Mouse (Mus musculus): ENCODE results near the gene Itgb1bp1. TPM values are rescaled to one million over a fixed set of nuclear protein-coding genes. Genes with fewer than 3 reads are reported as not detected.
A peak's percentile ranks its signal among the peaks of the same experiment; 100 is the strongest.

Itgb1bp1 gene
- polyA plus RNA-seq, 1 experiment from 2014 or later, result 45.8 TPM

- peaks cover 49% of the 10 kb centered on the region for H3K36me3 ChIP-seq
- no peaks in the 10 kb centered on the region for H3K9me3 ChIP-seq (replicated peaks)
- H3K27me3 ChIP-seq, result no peaks in the 10 kb centered on the region
- no peak overlapping the region for H3K9ac ChIP-seq
- H3K4me2 ChIP-seq, result no peak overlapping the region
- peaks cover 23% of the 10 kb centered on the region for H3K4me1 ChIP-seq
- no peak overlapping the region for H3K4me3 ChIP-seq (replicated peaks)
- WGBS, result 85% methylated on average over 6 of the region's 6 CpGs
- no peak for ATAC-seq (replicated peaks; ENCODE audit: low FRiP score)
- no peak overlapping the region for H3K27ac ChIP-seq
Measured at GRCm38 (mm10) chr12:21289651-21290050, 3.6 kb upstream of the Itgb1bp1 start.

- peaks cover 41% of the 10 kb centered on the region for H3K36me3 ChIP-seq
- no peak overlapping the region for H3K4me2 ChIP-seq
- WGBS, result 93% methylated on average over 3 of the region's 3 CpGs
- H3K4me3 ChIP-seq (replicated peaks), result no peak overlapping the region
- no peaks in the 10 kb centered on the region for H3K9me3 ChIP-seq (replicated peaks)
- H3K27me3 ChIP-seq, result no peaks in the 10 kb centered on the region
- H3K4me1 ChIP-seq, result peaks cover 23% of the 10 kb centered on the region
- ATAC-seq (replicated peaks; ENCODE audit: low FRiP score), result no peak
- no peak overlapping the region for H3K9ac ChIP-seq
- no peak overlapping the region for H3K27ac ChIP-seq
Measured at GRCm38 (mm10) chr12:21288716-21289395, 2.8 kb upstream of the Itgb1bp1 start.

DNA sequence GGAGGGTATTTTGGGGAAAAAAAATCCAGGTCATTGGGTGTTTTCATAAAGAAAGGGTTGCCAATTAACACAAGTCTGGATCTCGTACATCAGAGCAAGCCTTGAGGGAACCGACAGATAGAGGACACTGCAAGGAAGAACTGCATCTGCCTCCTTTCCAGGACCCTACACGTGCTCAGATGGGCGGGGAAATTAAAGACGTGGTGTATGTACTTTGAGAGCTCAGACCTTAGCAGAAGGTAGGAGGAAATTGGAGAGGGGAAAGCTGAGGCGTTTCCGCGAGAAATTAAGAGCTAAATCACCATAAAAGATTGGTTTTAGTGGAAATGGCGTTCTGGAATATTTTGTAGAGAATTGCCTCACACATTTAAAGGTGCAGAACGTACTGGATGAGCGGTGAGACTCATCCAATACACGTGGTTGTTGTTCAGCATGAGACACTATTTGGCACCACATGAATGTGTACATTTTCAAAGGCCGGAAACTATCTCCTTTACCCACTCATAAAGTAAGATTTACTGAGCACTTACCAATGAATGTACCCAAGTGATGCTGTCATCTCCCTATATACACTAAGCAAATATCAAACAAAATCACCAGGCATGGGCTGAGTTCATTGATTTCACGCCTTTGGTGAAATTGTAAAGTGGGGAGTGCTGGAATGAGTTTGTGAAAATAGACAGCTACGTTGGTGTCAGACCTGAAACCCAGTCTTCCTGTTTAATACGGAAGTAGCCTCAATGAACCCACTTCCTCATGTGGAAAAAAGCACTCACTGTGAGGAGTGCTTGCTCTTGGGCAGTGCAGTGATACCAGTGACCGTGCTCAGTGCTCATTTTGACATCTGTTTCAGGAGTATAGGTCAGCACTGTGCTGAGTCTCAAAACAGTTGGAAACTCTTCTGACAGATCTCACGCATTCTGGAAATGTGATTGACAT, 897 bp upstream of the Itgb1bp1 start:
- H3K36me3 ChIP-seq, result peaks cover 22% of the 10 kb centered on the region
- no peaks in the 10 kb centered on the region for H3K9me3 ChIP-seq (replicated peaks)
- peak overlapping the region; percentile 90 for H3K9ac ChIP-seq
- peaks cover 23% of the 10 kb centered on the region for H3K4me1 ChIP-seq
- H3K27ac ChIP-seq, result peak overlapping the region; percentile 94
- H3K4me2 ChIP-seq, result peak overlapping the region; percentile 86
- no peak for ATAC-seq (replicated peaks; ENCODE audit: low FRiP score)
- H3K27me3 ChIP-seq, result no peaks in the 10 kb centered on the region
- 30% methylated on average over 18 of the region's 18 CpGs for WGBS
- peak overlapping the region; percentile 91 for H3K4me3 ChIP-seq (replicated peaks)

DNA sequence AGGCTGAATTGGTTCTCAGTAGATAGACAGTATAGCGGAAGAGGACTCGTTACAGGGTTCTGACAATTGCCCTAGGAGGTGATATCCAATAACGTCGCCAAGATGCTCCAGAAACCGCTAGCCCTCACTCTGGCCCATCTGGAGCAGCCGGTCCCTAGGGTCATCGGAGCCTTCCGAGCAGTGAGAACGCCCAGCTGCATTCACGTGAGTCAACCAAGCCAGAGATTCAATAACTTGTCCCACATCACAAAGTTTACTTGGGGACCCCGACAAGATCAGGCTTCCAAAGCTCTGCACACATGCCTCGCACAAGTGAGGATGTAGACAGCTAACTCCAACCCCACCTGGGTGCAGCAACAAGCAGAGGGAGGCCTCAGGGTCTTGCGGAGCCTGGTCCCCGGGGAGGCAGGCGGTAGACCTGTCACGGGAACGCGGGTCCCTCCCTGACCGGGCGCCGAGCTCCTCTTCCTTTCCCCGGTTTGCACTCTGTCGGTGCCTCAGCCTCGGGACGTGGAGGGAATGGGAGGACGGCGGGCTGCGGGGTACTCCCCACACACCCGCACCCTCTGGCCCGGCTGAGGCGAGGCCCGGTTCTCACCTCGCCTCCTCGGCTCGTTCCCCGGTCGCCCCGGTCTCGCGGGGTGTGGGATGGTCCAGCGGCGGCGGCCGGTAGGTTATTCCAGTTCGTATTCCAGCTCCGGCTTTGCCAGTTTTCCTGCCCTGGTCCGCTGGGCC, 409 bp downstream of the Itgb1bp1 start:
- Histone ChIP-seq H3K4me1 (peaks cover 23% of the 10 kb centered on the region), H3K36me3 (peaks cover 9% of the 10 kb centered on the region), H3K27ac (peak overlapping the region; percentile 76), H3K27me3 (no peaks in the 10 kb centered on the region), H3K4me3 (replicated peaks) (peak overlapping the region; percentile 91), H3K9me3 (replicated peaks) (no peaks in the 10 kb centered on the region), H3K4me2 (peak overlapping the region; percentile 86), H3K9ac (peak overlapping the region; percentile 90)
- ATAC-seq (replicated peaks; ENCODE audit: low FRiP score), result peak; percentile 88
- under 1% methylated on average over 47 of the region's 47 CpGs for WGBS

DNA sequence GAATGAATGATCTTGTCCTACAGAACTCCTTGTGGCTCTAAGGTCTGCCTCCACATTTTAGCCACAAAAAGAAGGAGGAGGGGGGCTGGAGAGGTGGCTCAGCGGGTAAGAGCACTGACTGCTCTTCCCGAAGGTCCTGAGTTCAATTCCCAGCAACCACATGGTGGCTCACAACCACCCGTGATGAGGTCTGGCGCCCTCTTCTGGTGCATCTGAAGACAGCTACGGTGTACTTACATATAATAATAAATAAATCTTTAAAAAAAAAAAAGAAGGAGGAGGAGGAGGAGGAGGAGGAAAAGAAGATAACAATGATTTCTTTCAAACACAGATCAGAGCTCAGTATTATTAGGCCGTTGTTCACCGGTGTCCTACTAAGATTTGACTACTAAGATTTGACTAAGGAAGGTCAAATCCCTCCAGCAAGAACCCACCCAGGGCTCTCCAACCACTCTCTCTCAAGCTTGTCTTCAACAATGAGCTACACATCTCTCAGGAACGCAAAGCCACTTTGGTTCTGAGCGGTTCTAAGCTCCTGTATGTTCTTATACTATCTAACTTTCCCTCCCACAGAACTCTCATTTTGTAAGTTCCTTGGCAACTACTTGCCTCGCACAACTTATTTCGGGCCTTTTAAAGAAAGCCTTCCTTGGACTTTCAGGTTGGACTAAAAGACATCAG, 1.2 kb downstream of the Itgb1bp1 start, which contains the start of gene Cpsf3:
Cpsf3 (plus strand) TSS at position 631 of the 681 bp plus-strand sequence.
- peak within 1 kb of the TSS; percentile 90 for H3K9ac ChIP-seq
- H3K9me3 ChIP-seq (replicated peaks), result no peaks in the 10 kb centered on the region
- ATAC-seq (replicated peaks; ENCODE audit: low FRiP score), result no peak
- H3K4me1 ChIP-seq, result peaks cover 23% of the 10 kb centered on the region
- peaks cover 1% of the 10 kb centered on the region; the same call in 1 of the 2 replicates for H3K36me3 ChIP-seq
- 48% methylated on average over 11 of the region's 11 CpGs for WGBS
- H3K4me2 ChIP-seq, result peak within 1 kb of the TSS; percentile 86
- H3K4me3 ChIP-seq (replicated peaks), result peak within 1 kb of the TSS; percentile 91
- no peaks in the 10 kb centered on the region for H3K27me3 ChIP-seq
- peak within 1 kb of the TSS; percentile 94 for H3K27ac ChIP-seq

DNA sequence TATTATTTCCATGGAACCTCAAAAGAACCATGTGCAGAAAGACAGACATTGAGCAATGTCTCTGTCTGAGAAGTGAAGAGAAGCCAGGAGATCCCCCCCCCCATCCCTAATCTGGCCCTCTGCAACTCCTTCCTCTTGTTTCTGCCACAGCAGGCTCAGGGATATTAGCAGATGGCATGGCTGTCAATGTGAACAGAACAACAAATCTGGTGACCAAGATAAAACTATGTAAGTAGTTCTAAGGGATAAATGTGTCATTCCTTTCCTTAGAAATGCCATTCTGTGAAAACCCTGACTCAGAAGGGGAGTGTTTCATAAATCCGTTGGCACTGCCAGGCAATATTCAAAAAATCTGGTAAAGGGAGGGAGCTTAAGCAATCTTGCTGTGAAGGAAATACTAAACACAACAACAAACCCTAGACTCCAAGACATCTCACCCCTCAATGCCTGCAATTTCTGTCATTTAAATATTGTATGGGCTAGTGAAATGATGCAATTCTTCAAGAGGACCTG, 8.7 kb downstream of the Itgb1bp1 start:
- no peak for ATAC-seq (replicated peaks; ENCODE audit: low FRiP score)
- Histone ChIP-seq H3K4me3 (replicated peaks) (no peak overlapping the region), H3K27ac (no peak overlapping the region), H3K4me1 (no peaks in the 10 kb centered on the region), H3K4me2 (no peak overlapping the region), H3K9me3 (replicated peaks) (no peaks in the 10 kb centered on the region), H3K9ac (no peak overlapping the region), H3K36me3 (peaks cover 29% of the 10 kb centered on the region; the same call in 1 of the 2 replicates), H3K27me3 (no peaks in the 10 kb centered on the region)
- 81% methylated on average over 1 of the region's 1 CpGs for WGBS

DNA sequence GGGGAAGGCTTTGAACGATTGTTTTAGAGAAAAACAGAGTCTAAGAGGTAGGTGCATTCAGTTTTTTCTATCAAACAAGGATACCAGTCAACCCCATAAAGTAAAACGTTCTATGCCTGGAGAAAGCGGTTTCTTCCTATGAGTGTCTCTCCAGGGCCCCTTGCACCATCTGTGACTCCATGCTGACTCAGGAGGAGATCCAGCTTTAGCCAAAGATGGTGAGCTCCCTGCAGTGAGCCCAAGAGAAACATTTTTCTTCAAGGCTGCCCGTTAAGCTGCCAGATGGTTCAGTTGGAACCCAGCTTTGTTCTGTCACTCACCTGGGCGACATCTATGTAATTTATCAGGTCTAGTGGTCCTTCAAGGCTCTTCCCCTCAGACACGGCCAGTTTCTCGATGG, 11.6 kb downstream of the Itgb1bp1 start:
- H3K9ac ChIP-seq, result no peak overlapping the region
- H3K27me3 ChIP-seq, result no peaks in the 10 kb centered on the region
- H3K36me3 ChIP-seq, result peaks cover 59% of the 10 kb centered on the region
- H3K4me3 ChIP-seq (replicated peaks), result no peak overlapping the region
- no peaks in the 10 kb centered on the region for H3K4me1 ChIP-seq
- H3K9me3 ChIP-seq (replicated peaks), result no peaks in the 10 kb centered on the region
- H3K4me2 ChIP-seq, result no peak overlapping the region
- 77% methylated on average over 7 of the region's 7 CpGs for WGBS
- H3K27ac ChIP-seq, result no peak overlapping the region
- no peak for ATAC-seq (replicated peaks; ENCODE audit: low FRiP score)

DNA sequence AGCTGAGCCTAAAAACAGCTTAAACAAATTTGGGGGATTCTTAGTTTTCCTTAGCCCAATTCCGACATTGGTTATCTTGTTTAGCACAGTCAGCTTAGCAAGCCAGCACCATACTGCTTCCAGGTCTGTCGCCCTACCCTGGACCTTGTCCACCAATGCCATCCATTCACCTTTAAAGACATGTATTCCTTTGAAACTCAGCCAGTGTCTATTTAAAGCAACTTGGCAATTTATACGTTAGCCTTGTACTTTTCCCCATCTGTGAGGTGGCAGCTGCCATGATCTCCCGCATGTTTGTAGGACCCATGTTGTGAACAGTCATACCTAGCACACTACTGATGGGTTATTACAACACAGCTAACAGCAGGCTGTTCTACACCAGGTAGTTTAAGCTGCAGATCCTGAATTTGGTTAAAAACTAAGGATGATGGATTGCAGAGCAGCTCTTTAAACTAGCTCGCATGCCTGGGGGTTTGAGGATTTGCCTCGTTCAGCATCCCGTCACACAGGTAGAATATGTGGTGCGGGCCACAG, 17.9 kb downstream of the Itgb1bp1 start:
- WGBS, result 93% methylated on average over 8 of the region's 8 CpGs
- Histone ChIP-seq H3K4me2 (no peak overlapping the region), H3K4me1 (0 out of 2 replicates have a peak, but pooled peaks cover 2% of the 10 kb centered on the region), H3K9ac (no peak overlapping the region), H3K27ac (no peak overlapping the region), H3K4me3 (replicated peaks) (no peak overlapping the region), H3K36me3 (peaks cover 96% of the 10 kb centered on the region), H3K9me3 (replicated peaks) (no peaks in the 10 kb centered on the region), H3K27me3 (no peaks in the 10 kb centered on the region)
- ATAC-seq (replicated peaks; ENCODE audit: low FRiP score), result no peak

GRCm38 (mm10) chr12:21266784-21267098, 19.3 kb downstream of the Itgb1bp1 start:
- 0 out of 2 replicates have a peak, but pooled peaks have one; percentile 22 for ATAC-seq (replicated peaks; ENCODE audit: low FRiP score)
- Histone ChIP-seq H3K27me3 (no peaks in the 10 kb centered on the region), H3K36me3 (peaks cover 93% of the 10 kb centered on the region), H3K4me2 (no peak overlapping the region), H3K9ac (no peak overlapping the region), H3K4me1 (0 out of 2 replicates have a peak, but pooled peaks cover 2% of the 10 kb centered on the region), H3K27ac (no peak overlapping the region), H3K9me3 (replicated peaks) (no peaks in the 10 kb centered on the region), H3K4me3 (replicated peaks) (no peak overlapping the region)
- WGBS, result 78% methylated on average over 2 of the region's 2 CpGs

DNA sequence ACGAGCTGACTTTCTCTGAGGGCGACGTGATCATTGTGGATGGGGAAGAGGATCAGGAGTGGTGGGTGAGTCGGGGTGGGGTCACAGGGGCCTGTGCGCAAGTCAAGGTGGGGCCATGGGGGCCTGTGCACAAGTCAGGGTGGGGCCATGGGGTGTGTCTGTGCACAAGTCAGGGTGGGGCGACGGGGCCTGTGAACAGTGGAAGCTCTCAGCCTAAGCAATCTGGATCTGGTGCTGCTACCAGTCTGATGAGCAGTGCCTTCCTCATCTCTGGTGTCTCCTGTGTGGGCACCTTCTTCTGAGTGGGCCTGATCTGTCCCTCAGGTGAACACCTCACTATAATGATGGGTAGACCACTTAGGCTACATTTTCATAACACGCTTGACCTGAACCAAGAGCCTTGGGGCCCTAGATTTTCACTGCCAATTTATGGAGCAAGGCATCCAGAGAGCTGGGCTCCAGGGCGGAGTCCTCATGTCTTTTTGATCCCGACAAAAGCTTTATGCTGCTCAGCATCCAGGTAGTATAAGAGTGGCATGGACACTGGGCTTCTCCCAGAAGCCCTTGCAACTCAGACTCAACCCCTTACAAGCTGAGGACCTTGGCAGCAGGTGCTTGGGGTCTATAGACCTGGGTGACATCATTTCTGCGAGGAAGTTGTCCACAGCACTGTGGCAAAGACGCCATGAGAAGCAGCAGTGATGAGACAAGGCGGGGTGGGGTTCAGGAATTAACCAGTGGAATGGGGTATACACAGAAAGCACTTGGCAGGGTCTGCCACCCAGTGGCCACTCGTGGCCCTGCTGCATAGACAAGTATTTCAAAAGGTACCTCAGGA, 19.9 kb downstream of the Itgb1bp1 start:
- no peaks in the 10 kb centered on the region for H3K9me3 ChIP-seq (replicated peaks)
- H3K9ac ChIP-seq, result no peak overlapping the region
- no peak overlapping the region for H3K27ac ChIP-seq
- WGBS, result 78% methylated on average over 14 of the region's 14 CpGs
- peaks cover 92% of the 10 kb centered on the region for H3K36me3 ChIP-seq
- H3K4me1 ChIP-seq, result 0 out of 2 replicates have a peak, but pooled peaks cover 2% of the 10 kb centered on the region
- H3K4me2 ChIP-seq, result no peak overlapping the region
- no peak overlapping the region for H3K4me3 ChIP-seq (replicated peaks)
- ATAC-seq (replicated peaks; ENCODE audit: low FRiP score), result peak; percentile 84
- H3K27me3 ChIP-seq, result no peaks in the 10 kb centered on the region

All from kidney, embryonic 15.5 days (tissue).